Mouse (Mus musculus): Measurements from ENCODE around the gene C2cd3.

C2cd3 gene

DNA sequence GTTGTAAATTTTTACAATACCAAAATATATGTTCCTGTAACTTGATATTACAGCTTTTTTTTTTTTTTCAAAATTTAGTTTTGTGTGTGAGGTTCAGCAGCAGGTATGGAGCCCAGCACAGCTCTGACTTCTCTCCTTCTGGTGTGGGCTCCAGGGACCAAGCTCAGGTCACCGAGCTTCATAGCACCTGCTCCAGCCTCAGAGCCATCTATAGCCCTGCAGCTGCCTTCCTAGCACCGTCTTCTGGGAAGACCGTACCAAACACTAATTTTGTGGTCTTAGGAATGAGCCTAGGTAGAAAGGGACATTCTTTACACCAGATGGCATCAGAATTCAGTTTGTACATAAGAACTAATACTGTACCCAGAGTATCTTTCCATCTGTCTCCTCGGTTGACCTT is 36.7 kb downstream of the C2cd3 start:
- 93% methylated on average over 4 of the region's 4 CpGs for whole genome bisulfite sequencing

DNA sequence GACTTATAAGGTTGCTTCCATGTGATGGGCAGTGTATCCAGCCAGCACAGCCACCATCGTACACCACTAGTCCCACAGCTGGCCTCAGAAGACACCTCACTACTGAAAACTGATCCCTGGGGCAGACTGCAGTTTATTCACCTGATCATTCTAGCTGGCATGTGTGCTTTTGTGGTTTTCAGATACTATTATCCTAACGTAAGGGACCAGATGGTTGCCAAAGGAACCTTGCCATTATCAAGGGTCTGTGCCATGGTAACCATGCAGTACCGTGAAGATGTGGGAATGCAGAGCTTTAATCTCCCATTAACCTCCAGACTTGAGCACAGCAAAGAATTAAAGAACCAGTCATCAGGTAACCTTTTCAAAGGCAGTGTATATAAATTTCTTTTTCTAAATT is 53.8 kb downstream of the C2cd3 start:
- 81% methylated on average over 3 of the region's 3 CpGs for WGBS

DNA sequence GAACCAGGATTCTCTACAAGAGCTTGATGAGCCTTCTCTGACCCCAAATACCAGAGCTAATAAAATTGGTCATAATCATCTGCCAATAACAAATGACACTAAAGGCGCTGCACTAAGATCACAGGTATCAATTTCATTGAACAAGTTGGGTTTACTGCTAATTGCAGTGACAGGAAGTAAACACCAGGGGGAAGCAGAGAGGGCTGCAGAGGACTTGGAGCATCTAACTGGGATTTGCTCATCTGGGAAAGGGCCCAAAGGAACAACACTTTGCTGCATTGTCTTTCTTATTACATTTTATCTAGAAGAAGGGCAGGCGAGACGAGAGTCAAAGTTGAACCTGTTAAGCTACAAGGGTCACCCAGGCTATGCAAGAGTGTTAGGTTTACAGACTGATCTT is 57.1 kb downstream of the C2cd3 start:
- 50% methylated on average over 3 of the region's 3 CpGs for WGBS

DNA sequence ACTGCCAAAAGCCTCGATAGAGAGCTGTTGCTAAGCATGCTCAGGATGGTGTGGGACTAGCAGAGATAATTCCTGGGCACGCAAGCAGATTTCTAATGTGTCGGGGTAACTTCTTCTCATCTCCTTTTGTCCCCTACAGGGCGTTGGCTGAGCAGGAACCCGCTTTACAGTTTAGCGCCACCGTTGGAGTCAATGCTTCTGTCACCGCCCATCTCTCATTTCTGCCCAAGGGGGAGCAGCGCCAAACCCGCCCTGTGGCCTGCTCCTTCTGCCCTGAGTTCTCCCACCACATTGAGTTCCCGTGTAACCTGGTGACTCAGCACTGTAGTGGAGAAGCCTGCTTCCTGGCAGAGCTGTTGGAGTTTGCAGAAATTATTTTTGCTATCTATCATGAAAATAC is 57.9 kb downstream of the C2cd3 start:
- WGBS = 63% methylated on average over 11 of the region's 11 CpGs

DNA sequence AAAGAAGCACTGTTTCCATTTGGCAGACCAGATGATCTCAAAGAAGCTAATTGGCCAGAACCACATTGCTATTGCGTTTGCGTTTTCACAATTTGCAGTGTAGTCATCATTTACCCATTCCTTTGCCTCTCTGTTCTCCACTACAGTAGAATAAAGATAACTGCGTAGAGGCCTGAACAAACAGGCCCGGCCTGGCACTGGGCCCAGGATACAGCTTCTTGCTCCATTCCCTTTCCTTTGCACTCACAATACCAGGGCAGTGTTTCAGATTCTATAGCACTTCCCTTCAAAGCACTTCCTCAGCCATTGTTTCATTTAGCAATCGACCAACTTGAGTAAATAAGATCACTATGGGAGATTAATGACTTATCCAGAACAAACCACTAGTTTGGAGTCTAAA is 59.1 kb downstream of the C2cd3 start:
- WGBS = 64% methylated on average over 5 of the region's 5 CpGs

DNA sequence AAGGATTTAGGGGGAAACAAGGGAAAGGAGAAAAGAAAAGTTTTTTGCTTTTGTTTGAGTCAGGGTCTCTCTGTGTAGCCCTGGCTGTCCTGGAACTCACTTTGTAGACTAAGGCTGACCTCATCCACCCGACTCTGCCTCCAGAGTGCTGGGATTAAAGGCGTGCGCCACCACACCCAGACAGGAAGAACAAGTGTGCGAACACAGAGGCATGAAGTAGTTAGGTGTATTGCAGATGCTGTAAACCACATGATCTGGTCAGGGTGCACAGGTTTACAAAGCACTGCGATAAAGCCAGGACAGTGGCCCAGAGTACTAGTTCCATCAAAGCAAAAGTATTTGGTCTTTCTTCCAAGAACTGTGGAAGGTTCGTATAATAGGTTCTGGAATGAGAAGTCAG is 61.3 kb downstream of the C2cd3 start:
- 96% methylated on average over 6 of the region's 6 CpGs for WGBS

DNA sequence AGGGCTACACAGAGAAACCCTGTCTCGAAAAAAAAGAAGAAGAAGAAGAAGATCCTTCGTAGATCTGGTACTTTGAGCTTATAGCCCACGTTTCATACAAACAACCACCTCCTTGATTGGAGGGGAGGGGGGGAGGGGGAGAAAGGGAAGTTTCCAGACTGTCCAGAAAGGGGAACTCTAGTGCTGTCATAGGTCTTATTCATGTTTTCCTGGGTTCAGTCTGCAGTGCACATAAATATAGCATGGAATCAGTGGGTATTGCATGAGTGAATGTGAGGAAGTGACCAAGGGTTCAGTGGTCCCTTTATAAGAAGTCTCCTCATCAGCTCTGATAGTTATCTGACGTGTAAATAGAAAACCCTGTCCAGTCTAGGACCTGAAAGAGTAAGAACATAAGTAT is 71.7 kb downstream of the C2cd3 start:
- WGBS = 90% methylated on average over 4 of the region's 4 CpGs

DNA sequence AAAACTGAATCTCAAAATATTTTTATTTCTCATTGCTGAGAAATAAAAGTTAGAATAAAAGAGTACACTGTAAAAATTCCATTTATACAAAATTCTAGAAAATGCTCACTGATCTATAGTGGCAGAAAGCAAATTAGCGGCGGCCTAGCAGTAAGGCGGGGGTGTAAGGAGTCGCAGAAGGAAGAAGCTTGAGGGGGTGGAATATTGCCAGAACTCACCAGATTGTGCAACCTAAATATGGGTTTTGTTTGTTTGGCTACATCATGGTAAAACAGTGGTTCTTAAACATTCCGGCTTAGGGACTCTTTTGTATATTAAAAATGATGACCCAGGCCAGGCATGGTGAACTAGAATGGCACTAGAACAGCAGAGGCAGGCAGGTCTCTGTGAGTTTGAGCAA is 74.2 kb downstream of the C2cd3 start:
- WGBS = 58% methylated on average over 5 of the region's 5 CpGs

DNA sequence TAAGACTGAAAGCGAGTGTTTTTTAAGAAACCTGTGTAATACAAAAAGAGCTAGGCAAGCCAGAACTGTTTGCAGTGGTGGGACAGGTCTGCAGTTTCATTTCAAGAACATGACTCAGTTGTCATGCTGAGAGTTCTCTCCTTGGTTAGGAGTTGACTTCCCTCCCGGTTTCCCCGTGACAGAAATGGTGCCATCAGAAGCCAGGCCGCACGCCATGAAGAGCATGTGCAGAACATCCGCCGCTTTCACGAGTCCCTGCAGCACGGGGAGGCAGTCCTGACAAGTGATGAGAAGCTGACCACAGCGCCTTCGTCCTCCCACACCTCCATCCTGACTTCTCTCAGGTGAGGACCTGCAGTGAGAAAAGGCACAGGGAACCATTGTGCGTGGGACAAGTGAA is 76.5 kb downstream of the C2cd3 start:
- 83% methylated on average over 12 of the region's 12 CpGs for whole genome bisulfite sequencing

DNA sequence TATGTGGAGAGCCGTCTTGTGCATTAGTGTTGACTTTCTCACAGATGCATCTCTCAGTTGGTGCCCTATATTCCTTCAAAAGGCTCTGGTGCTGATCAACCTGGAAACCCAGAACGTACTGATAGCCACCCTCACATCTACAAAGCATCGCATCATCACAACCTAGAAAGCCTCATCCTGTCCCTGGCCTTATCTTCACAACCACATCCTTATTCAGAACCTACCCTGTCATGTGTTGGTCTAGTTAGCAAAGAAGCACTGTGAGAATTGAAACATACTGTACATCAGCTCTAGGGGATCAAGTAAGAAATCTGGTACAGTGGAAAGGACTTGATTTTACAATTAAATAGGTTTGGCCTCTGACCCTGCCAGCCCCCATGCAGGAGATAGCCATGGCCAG is 77.0 kb downstream of the C2cd3 start:
- WGBS = 82% methylated on average over 3 of the region's 3 CpGs

DNA sequence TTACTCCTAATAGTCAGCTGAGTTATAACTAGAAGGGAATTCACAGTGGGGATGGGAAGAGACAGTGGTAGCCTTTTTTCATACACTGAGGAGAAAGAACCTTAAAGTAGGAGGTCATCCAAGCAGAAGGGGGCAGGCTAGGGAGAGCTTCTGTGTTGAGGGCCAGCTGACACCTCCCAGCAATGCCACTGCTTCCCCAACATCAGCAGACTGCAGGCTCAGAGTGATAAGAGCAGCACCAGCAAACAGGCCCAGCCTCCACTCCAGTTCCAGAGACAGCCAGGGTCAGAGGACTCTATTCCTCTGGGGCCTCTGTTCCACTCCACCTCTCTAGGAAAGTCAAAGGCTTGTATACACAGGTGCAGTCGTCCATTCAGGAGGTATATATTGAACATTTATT is 86.1 kb downstream of the C2cd3 start:
- 77% methylated on average over 1 of the region's 1 CpGs for WGBS

DNA sequence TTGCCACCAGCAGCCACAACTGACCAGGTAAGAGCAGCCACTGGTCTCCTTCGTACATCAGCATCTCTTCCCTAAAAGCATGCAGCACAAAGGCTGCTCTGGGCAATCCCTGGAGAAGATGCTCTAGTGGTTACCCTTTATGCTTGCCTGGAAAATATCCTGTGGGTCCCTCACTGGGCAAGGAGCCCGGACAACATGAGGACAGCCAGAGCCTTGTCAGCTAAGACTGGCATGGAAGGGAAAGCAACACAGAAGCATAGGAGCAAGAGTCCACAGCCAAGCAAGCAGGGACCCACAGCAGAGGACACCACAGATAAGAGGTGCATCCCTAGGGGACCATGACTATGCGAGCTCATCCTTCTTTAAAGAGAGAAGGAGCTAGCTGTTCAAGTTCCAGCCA is 87.8 kb downstream of the C2cd3 start:
- WGBS = 83% methylated on average over 3 of the region's 3 CpGs

DNA sequence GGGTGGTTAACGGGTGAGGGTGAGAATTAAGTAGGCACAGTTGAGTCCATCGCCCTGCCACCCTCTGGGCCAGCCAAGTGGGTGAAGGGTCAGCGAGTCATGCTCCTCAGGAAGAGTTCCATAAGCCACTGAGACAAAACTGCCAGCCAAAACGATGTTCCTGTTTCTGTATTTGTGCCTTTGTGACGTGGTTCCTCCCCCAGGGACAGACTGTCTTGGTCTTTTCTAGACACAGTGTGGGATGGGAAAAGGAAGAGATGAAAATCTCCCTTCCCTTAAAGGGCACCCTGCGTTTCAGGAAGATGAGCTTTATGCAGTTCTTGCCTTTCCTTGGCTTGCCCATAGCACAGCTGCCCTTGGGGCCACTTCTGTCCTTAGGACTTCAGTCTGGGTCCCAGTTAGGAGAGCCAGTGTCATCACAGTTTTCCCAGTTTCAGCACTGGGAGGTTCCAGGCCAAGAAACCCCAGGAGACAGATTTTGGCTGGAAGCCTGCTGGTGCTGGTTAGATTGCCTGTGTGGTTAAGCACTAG is 89.7 kb downstream of the C2cd3 start:
- 25% methylated on average over 6 of the region's 6 CpGs for WGBS

DNA sequence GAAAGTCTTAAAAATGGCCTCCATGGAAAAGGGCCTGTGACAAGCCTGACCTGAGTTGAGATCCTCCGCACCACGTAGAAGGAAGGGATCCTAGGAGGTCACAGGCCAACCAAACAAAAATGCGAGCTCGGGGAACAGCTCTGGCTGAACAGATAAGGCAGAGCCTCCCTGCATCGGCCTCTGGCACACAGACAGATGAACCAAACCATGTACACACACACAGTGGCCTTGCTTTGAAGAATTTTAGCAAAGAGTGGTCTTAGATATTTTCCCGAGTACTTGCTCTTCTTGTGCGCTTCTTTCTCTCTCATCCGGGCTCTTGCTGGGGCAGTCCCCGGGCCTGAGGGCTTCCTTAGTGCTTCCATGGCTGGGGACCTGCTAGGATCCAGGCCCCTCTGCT is 91.2 kb downstream of the C2cd3 start:
- whole genome bisulfite sequencing = 90% methylated on average over 9 of the region's 9 CpGs

DNA sequence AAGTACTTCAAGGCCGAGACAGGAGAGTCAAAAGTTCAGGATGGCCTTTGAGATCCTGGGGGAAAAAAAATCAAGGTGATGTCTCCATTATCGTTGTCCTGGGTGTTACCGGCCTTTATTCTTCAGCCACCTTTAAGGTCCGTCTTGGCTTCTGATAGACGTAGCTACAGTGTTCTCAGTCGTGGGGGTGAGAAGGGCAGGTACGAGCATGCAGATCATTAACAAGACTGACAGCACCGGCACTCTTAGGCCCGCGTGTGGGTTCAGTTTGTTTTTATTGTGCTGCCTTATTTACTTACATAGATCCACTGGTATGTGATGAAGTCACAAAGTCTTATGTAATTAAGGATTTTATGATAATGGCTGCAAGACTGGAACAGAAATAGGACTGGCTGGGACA is 91.7 kb downstream of the C2cd3 start:
- 91% methylated on average over 10 of the region's 10 CpGs for WGBS

DNA sequence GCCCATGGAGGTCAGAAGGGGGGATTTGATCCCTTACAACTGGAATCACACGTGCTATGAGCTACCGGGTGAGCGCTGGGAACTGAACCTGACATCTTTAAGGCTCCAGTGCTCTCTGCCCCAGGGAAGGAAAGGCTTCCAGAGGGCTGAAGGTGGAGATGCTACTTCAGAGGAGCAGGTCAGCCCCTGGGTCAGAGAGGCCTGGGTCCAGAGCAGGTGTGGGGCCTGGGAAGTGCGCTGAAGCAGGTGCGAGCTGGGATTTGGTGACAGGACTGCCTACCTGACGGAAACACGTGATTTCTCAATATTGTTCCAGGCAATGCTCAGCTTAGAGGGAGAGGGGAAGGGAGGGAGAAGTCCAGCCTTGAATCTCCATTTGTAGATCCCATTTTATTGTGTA is 92.2 kb downstream of the C2cd3 start:
- 98% methylated on average over 7 of the region's 7 CpGs for WGBS

DNA sequence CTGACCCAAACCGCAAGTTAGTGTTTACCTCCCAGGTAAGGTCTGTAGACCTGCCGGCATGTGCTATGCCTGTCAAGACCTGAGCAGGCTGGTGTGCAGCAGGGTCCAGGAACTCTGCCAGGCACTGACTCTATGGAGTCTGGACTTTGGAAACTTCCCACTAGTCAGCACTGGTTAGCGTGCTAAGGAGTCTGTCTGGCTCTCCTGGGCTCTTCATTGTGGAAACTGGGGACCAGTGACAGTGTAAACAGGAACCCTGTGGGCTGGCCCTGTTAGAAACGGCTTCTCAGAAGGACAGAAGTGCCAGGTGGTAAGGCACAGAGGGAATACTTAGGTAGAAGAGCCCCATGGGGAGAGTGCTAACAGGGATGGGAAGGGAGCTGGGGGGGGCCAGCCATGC is 93.2 kb downstream of the C2cd3 start:
- 62% methylated on average over 4 of the region's 4 CpGs for WGBS

DNA sequence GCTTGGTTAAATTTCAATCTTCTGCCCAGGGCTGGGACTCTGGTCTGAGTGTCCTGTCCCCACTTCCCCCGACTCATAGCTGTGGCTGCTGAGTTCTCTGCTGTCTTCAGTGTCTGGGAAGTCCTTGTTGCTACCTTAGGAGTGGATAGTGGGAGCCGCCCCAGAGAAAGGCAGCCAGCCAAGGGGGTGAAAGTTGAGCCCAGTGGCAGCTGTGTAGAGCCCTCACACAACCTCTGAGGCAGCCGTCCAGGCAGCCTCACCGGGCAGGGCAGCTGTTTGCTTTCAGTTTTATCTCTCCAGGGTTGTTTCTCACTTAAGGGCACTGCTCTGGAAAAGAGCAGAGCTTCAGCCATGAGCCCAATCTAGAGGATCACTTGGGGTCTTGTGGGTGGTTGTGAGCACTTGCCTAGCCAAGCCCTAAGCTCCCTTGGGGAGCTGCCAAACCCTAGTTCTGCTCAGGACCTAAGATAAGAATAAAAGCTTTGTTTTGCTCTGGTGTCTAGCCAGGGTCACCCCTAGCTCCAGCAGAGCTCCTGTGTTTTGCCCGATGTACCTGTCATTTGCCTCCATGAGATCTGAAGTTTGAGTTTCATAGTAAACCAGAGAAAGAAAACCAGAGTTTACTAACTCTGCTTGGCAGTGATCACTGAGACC is 93.8 kb downstream of the C2cd3 start:
- WGBS = 44% methylated on average over 5 of the region's 5 CpGs

DNA sequence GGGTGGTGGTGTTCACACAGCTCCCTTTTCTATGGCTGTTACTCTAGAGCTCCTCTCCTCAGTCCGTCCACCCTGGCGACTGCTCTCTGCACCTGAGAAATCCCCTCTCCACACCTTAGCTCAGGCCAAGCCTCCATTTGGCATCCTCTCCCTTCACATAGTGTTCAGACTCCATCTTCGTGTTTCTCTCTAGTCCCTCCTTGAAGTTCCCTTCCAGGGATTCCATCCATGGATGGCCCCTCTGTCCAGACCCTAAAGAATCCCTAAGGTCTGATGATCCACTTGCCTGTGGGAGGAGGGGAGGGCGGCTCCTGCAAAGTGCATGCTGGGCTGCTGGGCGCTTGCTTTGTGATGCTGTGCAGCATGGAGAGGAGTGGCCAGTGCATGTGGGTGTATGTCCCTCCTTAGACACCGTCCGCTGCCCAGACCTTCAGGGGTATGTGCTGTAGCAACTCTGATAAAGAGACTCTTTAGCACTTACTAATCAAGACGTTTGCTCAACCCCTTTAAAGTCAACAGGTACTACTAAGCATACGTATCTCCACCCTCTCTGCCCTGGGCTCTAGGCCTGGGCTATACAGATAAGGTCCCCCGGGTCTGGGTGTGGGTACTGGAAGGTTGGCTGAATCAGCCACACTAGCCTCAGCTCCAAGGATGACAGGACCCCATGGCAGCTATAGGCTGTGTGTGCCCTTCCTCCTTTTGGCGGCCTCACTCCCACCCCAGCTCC is 94.9 kb downstream of the C2cd3 start:
- WGBS = 94% methylated on average over 11 of the region's 11 CpGs

DNA sequence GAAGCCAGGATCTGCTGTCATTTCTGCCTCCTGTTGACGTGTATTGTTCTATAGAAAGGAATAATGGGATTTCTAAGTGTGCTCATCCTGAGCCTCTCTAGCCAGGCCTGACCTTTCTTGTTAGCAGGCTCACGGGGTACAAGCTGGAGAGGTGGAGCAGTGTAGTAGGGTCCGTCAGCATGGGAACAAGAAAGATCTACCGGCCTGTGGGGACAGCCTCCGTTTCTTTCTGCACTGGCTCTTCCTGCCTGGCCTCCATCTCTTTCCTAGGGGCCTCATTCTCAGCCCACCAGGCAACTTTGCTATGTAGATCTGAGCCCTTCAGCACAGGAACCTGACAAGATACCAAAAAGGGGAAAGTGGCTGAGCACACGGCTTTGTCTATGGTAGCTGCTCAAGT is 96.7 kb downstream of the C2cd3 start:
- 96% methylated on average over 6 of the region's 6 CpGs for WGBS

DNA sequence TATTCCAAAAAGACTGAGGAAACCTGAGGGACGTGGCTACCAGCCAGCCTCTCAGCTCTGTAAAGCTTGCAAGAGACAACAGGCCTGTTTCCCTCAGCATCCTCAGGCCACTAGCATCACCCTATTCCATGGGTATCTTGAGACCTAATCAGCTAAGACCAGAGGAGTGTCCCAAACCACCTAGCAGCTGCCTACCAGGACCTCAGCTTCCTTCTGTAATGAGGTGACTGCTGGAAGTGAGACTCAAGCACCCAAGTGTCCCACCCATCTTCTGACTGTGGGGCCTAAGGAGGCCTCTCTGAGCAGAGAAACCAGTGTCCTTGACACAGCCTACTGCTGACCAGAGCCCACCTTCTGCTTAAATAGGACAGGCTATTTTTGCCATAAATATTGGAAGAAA is 97.5 kb downstream of the C2cd3 start:
- 100% methylated on average over 1 of the region's 1 CpGs for WGBS

DNA sequence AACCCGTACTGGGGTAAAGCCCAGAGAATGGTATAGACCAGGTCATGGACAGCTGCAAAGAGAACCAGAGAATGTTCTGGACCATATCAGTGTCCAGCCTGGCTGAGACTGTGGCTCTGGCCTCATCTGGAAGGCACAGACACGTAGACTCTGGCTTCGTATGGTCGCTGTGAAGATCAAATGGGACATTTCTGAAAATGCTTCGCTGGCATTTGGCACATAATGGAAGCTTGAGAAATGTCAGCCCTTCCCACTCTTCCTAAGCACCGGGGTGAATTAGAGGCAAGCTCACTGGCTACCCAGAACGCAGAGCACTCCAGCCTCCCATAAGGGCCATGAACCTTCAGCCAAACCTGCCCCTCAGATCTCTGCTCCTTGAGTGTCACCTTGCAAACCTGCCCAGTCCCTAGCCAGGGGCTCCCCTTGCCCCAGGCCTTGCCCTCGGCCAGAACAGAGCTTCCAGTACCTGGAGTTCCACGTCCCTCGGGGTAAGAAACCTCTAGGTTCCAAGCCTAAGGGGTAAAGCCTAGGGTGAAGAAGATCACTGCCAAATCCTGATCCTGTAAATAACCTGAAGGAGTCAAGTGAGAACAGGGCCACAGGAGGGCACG is 98.9 kb downstream of the C2cd3 start:
- WGBS = 96% methylated on average over 11 of the region's 11 CpGs

DNA sequence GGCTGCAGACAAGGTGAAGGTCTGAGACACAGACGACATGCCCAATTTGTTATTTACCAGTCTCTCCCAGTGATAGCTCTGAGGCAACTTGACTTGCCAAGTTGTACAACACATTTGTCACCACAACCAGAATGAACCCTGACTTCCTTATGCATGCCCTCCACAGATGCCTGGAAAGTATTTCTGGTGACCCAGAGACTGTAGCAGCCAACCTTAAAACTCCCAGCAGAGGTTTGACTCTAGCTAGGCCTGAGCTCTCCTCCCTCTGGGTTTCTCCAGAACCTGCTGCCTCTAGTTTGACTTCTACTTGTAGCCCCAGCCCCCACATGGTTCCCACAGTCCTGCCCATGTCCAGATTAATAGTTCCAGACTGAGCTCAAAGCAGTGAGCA is 99.4 kb downstream of the C2cd3 start:
- WGBS = 86% methylated on average over 1 of the region's 1 CpGs

All from cerebral cortex, adult 2 months (tissue).